Mouse (Mus musculus) thymus, postnatal 25 days (tissue): ENCODE measurements around the gene Lmna.

ENCODE experiments used
- DNase-seq: peaks from one replicate; pipeline ENCODE4 v3.0.0; 2022

Gene Lmna

GRCm38 (mm10) chr3:88440500-88441381, 69.0 kb downstream of the Lmna start:
- DNase-seq: peak; percentile 62

GRCm38 (mm10) chr3:88439582-88439981, 70.2 kb downstream of the Lmna start:
- no peak for DNase-seq

- no peak for DNase-seq
Measured at GRCm38 (mm10) chr3:88437454-88437853, 72.3 kb downstream of the Lmna start.

GRCm38 (mm10) chr3:88436395-88437201, 73.2 kb downstream of the Lmna start:
- peak; percentile 20 for DNase-seq

GRCm38 (mm10) chr3:88435515-88435914, 74.2 kb downstream of the Lmna start:
- DNase-seq: no peak
